Mouse (Mus musculus): ENCODE results near the gene Rnase9. TPM values are rescaled to one million over a fixed set of nuclear protein-coding genes. Genes with fewer than 3 reads are reported as not detected.

Rnase9 gene
- polyA plus RNA-seq, 1 experiment from 2014 or later: not detected

GRCm38 (mm10) chr14:51035206-51035605 lies 6.5 kb downstream of the Rnase9 start:
- TF ChIP-seq CTCF (IDR thresholded peaks at IDR 0.05): no peak
- Histone ChIP-seq H3K4me1 (ENCODE audit: insufficient read depth, low read depth, low read length) (no peaks in the 10 kb centered on the region), H3K4me3 (ENCODE audit: low read depth, low read length) (no peak overlapping the region), H3K9me3 (ENCODE audit: low read length) (no peaks in the 10 kb centered on the region), H3K9ac (replicated peaks; ENCODE audit: low read depth) (no peak overlapping the region), H3K27ac (ENCODE audit: low read length) (no peak overlapping the region), H3K4me2 (replicated peaks; ENCODE audit: low read depth, low read length) (no peak overlapping the region), H3K27me3 (replicated peaks; ENCODE audit: insufficient read depth, low read length) (no peaks in the 10 kb centered on the region), H3K36me3 (ENCODE audit: insufficient read depth, low read length) (no peaks in the 10 kb centered on the region)
- DNase-seq (ENCODE audit: low spot score) (no peak), ATAC-seq (no peak)
- 36% methylated on average over 1 of the region's 1 CpGs for WGBS

DNA sequence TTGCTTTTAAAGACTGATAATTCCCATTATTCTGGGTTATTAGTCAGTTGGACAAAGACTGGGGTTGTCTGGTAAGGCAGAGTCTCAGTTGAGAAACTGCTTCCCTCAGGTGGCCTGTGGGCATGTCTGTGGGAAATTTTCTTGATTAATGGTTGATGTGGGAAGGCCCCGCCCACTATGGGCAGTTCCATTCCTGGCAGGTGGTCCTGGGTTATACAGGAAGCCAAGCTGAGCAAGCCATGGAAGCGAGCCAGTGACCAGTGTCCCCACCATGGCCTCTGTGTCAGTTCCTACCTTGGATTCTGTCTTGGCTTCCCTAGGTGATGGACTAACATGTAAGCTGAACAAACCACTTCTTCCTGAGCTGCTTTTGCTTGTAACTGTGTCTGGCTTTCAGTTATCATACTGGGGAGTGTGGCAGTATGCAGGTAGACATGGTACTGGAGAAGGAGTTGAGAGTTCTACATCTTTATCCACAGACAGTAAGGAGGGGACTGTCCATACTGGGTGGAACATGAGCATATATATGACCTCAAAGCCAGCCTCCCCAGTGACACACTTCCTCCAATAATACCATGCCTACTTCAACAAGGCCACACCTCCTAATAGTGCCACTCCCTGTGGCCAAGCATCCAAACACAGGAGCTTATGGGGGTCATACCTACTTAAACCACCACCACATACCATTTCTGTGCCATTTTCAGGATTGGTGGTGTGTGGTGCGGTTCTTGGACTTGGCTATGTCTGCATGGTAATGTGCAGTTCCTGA lies 14.1 kb downstream of the Rnase9 start:
- no peak for TF ChIP-seq EP300 (IDR thresholded peaks at IDR 0.05)
- TF ChIP-seq CTCF (IDR thresholded peaks at IDR 0.05): no peak
- ATAC-seq (no peak), DNase-seq (ENCODE audit: low spot score) (no peak)
- Histone ChIP-seq H3K36me3 (ENCODE audit: insufficient read depth, low read length) (no peaks in the 10 kb centered on the region), H3K9me3 (ENCODE audit: low read length) (no peaks in the 10 kb centered on the region), H3K27me3 (replicated peaks; ENCODE audit: insufficient read depth, low read length) (no peaks in the 10 kb centered on the region), H3K4me3 (ENCODE audit: low read depth, low read length) (no peak overlapping the region), H3K4me1 (ENCODE audit: insufficient read depth, low read depth, low read length) (no peaks in the 10 kb centered on the region), H3K27ac (ENCODE audit: low read length) (no peak overlapping the region), H3K9ac (replicated peaks; ENCODE audit: low read depth) (no peak overlapping the region), H3K4me2 (replicated peaks; ENCODE audit: low read depth, low read length) (no peak overlapping the region)
- 48% methylated on average over 3 of the region's 3 CpGs for WGBS

GRCm38 (mm10) chr14:51026391-51027133 lies 15.1 kb downstream of the Rnase9 start:
- Histone ChIP-seq H3K4me1 (ENCODE audit: insufficient read depth, low read depth, low read length) (no peaks in the 10 kb centered on the region), H3K9ac (replicated peaks; ENCODE audit: low read depth) (no peak overlapping the region), H3K27me3 (replicated peaks; ENCODE audit: insufficient read depth, low read length) (no peaks in the 10 kb centered on the region), H3K4me2 (replicated peaks; ENCODE audit: low read depth, low read length) (no peak overlapping the region), H3K9me3 (ENCODE audit: low read length) (no peaks in the 10 kb centered on the region), H3K27ac (ENCODE audit: low read length) (no peak overlapping the region), H3K36me3 (ENCODE audit: insufficient read depth, low read length) (no peaks in the 10 kb centered on the region), H3K4me3 (ENCODE audit: low read depth, low read length) (no peak overlapping the region)
- ATAC-seq (peak; percentile 74), DNase-seq (ENCODE audit: low spot score) (peak; percentile 89)
- 37% methylated on average over 5 of the region's 5 CpGs for WGBS
- TF ChIP-seq EP300 (IDR thresholded peaks at IDR 0.05) (no peak; the same call in 1 of the 2 replicates), CTCF (IDR thresholded peaks at IDR 0.05) (peak; percentile 92)

DNA sequence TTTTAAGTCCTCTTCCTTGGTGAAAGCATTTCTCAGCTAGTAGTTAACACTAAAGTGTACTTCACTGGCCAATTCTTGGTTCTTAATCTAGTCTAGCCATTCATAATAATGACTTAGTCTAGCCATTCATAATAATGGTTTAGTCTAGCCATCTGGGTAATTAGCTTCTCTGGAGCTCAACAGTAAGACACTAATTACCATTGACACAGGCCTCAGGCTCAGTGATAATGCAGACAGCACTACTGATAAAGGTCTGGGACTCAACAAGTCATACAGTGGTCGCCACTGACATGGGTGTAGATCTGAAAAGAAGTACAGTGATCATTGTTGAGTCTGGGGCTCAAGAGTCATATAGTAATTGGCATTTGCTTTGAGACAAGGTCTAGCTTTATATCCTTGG lies 16.8 kb downstream of the Rnase9 start:
- no peak overlapping the region for H3K9ac ChIP-seq (replicated peaks; ENCODE audit: low read depth)
- H3K4me2 ChIP-seq (replicated peaks; ENCODE audit: low read depth, low read length): no peak overlapping the region
- no peaks in the 10 kb centered on the region for H3K27me3 ChIP-seq (replicated peaks; ENCODE audit: insufficient read depth, low read length)
- DNase-seq (ENCODE audit: low spot score) (no peak), ATAC-seq (no peak)
- TF ChIP-seq EP300 (IDR thresholded peaks at IDR 0.05) (no peak), CTCF (IDR thresholded peaks at IDR 0.05) (no peak)
- no peak overlapping the region for H3K4me3 ChIP-seq (ENCODE audit: low read depth, low read length)
- no peaks in the 10 kb centered on the region for H3K36me3 ChIP-seq (ENCODE audit: insufficient read depth, low read length)
- 84% methylated on average over 1 of the region's 1 CpGs for WGBS
- H3K27ac ChIP-seq (ENCODE audit: low read length): no peak overlapping the region
- no peaks in the 10 kb centered on the region for H3K4me1 ChIP-seq (ENCODE audit: insufficient read depth, low read depth, low read length)
- H3K9me3 ChIP-seq (ENCODE audit: low read length): no peaks in the 10 kb centered on the region

DNA sequence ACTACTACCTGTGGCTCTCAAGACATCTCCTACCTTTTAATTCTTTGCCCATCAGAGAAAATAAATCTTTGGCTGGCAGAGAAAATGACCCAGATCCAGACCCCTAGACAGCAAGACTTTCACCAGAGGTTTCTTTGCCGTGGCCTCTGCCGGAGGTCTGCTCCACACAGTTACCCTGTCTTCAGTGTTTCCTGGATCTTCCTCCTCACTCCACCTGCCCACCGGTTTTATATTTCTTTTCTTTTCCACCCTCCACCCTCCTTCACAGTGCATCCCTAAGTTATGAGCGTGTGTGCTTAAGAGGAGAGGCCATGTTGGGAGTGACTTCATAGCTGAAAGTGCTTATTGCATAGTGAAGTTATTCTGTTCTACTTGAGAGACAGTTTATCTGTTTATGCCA lies 18.2 kb downstream of the Rnase9 start:
- 72% methylated on average over 4 of the region's 4 CpGs for WGBS
- TF ChIP-seq CTCF (IDR thresholded peaks at IDR 0.05): no peak
- TF ChIP-seq EP300 (IDR thresholded peaks at IDR 0.05): no peak
- H3K27ac ChIP-seq (ENCODE audit: low read length): no peak overlapping the region
- no peak overlapping the region for H3K4me3 ChIP-seq (ENCODE audit: low read depth, low read length)
- no peaks in the 10 kb centered on the region for H3K9me3 ChIP-seq (ENCODE audit: low read length)
- no peak for ATAC-seq
- no peak overlapping the region for H3K9ac ChIP-seq (replicated peaks; ENCODE audit: low read depth)
- no peaks in the 10 kb centered on the region for H3K27me3 ChIP-seq (replicated peaks; ENCODE audit: insufficient read depth, low read length)
- no peaks in the 10 kb centered on the region for H3K4me1 ChIP-seq (ENCODE audit: insufficient read depth, low read depth, low read length)
- no peak overlapping the region for H3K4me2 ChIP-seq (replicated peaks; ENCODE audit: low read depth, low read length)
- DNase-seq (ENCODE audit: low spot score): no peak
- no peaks in the 10 kb centered on the region for H3K36me3 ChIP-seq (ENCODE audit: insufficient read depth, low read length)

DNA sequence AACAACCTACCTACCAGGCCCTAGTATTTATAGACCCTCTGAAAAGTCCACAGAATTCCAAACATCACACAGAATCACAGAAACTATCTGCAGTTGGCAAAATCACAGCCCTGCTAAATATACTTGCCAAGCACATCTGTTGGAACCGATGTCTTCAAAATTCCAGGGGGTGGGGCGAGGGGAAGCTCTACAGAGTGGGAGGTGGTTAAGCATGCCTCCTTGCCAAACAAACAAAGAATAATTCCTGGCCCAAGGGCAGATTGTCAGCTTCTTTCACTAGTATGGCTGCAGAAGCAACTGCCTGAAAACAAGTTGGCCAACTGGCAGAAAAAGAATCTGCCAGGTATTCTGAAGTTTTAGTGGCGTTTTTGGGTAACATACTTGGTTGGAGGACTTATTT lies 24.4 kb downstream of the Rnase9 start:
- Histone ChIP-seq H3K36me3 (ENCODE audit: insufficient read depth, low read length) (no peaks in the 10 kb centered on the region), H3K4me1 (ENCODE audit: insufficient read depth, low read depth, low read length) (no peaks in the 10 kb centered on the region), H3K4me3 (ENCODE audit: low read depth, low read length) (no peak overlapping the region), H3K27ac (ENCODE audit: low read length) (no peak overlapping the region), H3K9ac (replicated peaks; ENCODE audit: low read depth) (no peak overlapping the region), H3K27me3 (replicated peaks; ENCODE audit: insufficient read depth, low read length) (no peaks in the 10 kb centered on the region), H3K4me2 (replicated peaks; ENCODE audit: low read depth, low read length) (no peak overlapping the region), H3K9me3 (ENCODE audit: low read length) (no peaks in the 10 kb centered on the region)
- 47% methylated on average over 3 of the region's 3 CpGs for WGBS
- TF ChIP-seq CTCF (IDR thresholded peaks at IDR 0.05) (no peak), EP300 (IDR thresholded peaks at IDR 0.05) (no peak)
- ATAC-seq (no peak), DNase-seq (ENCODE audit: low spot score) (peak; percentile 49)
